Mouse (Mus musculus) liver, postnatal 0 days (tissue): Measurements from ENCODE around the gene Lgals1. TPM values are rescaled to one million over a fixed set of nuclear protein-coding genes. Genes with fewer than 3 reads are reported as not detected.
A peak's percentile ranks its signal among the peaks of the same experiment; 100 is the strongest.

Source experiments
- ATAC-seq: fragments of 200-750 bp; cut with Nextera tagmentation; 2 replicates; pipeline ENCODE4 v1.8.0; 2017; ENCODE audit warnings: mild to moderate bottlenecking, moderate library complexity
- DNase-seq: peaks from one replicate; pipeline ENCODE4 v3.0.0-alpha.2; 2016
- H3K27ac ChIP-seq: fragments of 300-500 bp; sonication (generic); 2 replicates; pipeline ENCODE4 v1.5.1; 2014; ENCODE audit warnings: antibody characterized with exemption, moderate library complexity, mild to moderate bottlenecking, low read depth
- H3K27me3 ChIP-seq: fragments of 300-500 bp; sonication (generic); 2 replicates; pipeline ENCODE4 v1.6.1; 2014; ENCODE audit warnings: low read length, control low read depth, mixed read lengths; ENCODE audit not compliant: insufficient read depth
- H3K36me3 ChIP-seq: fragments of 300-500 bp; sonication (generic); replicated peaks from 2 replicates; pipeline ENCODE4 v1.6.1; 2014; ENCODE audit warnings: mild to moderate bottlenecking, control low read depth, low read length, moderate library complexity, mixed read lengths; ENCODE audit not compliant: insufficient read depth
- H3K4me1 ChIP-seq: fragments of 300-500 bp; sonication (generic); 2 replicates; pipeline ENCODE4 v1.6.1; 2014; ENCODE audit warnings: antibody characterized with exemption, mild to moderate bottlenecking, control low read depth; ENCODE audit not compliant: insufficient read depth
- H3K4me2 ChIP-seq: fragments of 300-500 bp; sonication (generic); 2 replicates; pipeline ENCODE4 v1.6.1; 2014; ENCODE audit warnings: low read depth, mild to moderate bottlenecking, low read length, moderate library complexity, mixed read lengths
- H3K4me3 ChIP-seq: fragments of 300-500 bp; sonication (generic); 2 replicates; pipeline ENCODE4 v1.5.1; 2014; ENCODE audit warnings: low read depth, low read length
- H3K9ac ChIP-seq: fragments of 300-500 bp; sonication (generic); replicated peaks from 2 replicates; pipeline ENCODE4 v1.6.1; 2014; ENCODE audit warnings: mild to moderate bottlenecking, moderate library complexity
- H3K9me3 ChIP-seq: fragments of 300-500 bp; sonication (generic); 2 replicates; pipeline ENCODE4 v1.6.1; 2016; ENCODE audit warnings: mild to moderate bottlenecking, control low read depth, low read length, mixed read lengths
- CTCF ChIP-seq: sonication (generic); IDR thresholded peaks from 2 replicates; pipeline ENCODE4 v1.5.1; 2016; ENCODE audit warnings: antibody characterized with exemption, low read depth
- EP300 ChIP-seq: IDR thresholded peaks from 2 replicates; pipeline ENCODE4 v1.6.1; 2016; ENCODE audit warnings: antibody characterized with exemption, low read depth, mild to moderate bottlenecking
- WGBS: fragments of 180-500 bp; shearing (Covaris S2); extraction: QIAGEN DNeasy Blood & Tissue Kit; methylation state at CpG from one replicate; pipeline ENCODE4 v1.1.7; 2014; ENCODE audit not compliant: insufficient replicate concordance; 5-methylcytosine and 5-hydroxymethylcytosine counted together
- polyA plus RNA-seq: library from polyadenylated mRNA; unstranded; fragments of >200 nt; fragmentation: Nextera tagmentation; extraction: Ambion mirVana; gene quantifications from 2 replicates; pipeline ENCODE4 v1.2.1, GENCODE M21; 2015

The Lgals1 gene
- polyA plus RNA-seq, 1 experiment from 2014 or later = 102 TPM

GRCm38 (mm10) chr15:78903243-78903642 is 23.3 kb upstream of the Lgals1 start:
- TF ChIP-seq EP300 (no peak), CTCF (peak; percentile 97)
- Histone ChIP-seq H3K9me3 (no peaks in the 10 kb centered on the region), H3K9ac (peak overlapping the region; percentile 53; the same call in 1 of the 2 replicates), H3K36me3 (peaks cover 40% of the 10 kb centered on the region), H3K4me2 (peak overlapping the region; percentile 15; the same call in 1 of the 2 replicates), H3K4me3 (no peak overlapping the region), H3K4me1 (peaks cover 26% of the 10 kb centered on the region), H3K27ac (no peak overlapping the region), H3K27me3 (no peaks in the 10 kb centered on the region)
- peak; percentile 52 for ATAC-seq
- DNase-seq = peak; percentile 87
- 6% methylated on average over 2 of the region's 2 CpGs for WGBS

GRCm38 (mm10) chr15:78908399-78908798 is 18.1 kb upstream of the Lgals1 start:
- Histone ChIP-seq H3K4me2 (no peak overlapping the region), H3K36me3 (peaks cover 53% of the 10 kb centered on the region), H3K4me1 (no peaks in the 10 kb centered on the region), H3K4me3 (no peak overlapping the region), H3K27ac (no peak overlapping the region), H3K27me3 (no peaks in the 10 kb centered on the region), H3K9ac (no peak overlapping the region), H3K9me3 (no peaks in the 10 kb centered on the region)
- WGBS = 80% methylated on average over 7 of the region's 7 CpGs
- no peak for ATAC-seq
- TF ChIP-seq EP300 (no peak), CTCF (no peak)
- DNase-seq = no peak

DNA sequence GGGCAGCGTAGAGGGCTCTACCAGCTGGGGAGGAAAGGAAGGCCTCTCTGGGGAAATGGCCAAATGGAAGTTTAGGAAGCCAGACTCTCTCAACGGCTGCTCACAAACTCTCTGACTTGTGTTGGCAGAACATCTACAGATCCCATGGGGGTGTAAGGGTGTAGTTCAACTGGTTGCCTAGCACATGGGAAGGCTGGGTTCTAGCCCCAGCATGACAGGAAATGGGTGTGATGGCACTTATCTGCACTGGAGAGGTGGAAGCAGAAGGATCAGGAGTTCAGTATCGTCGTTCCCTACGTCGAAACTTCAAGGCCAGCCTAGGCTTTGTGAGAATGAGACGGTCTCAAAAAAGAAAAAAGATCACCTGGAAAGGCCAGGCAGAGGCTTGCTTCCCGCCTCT is 17.5 kb upstream of the Lgals1 start:
- no peak for ATAC-seq
- peaks cover 4% of the 10 kb centered on the region for H3K4me1 ChIP-seq
- H3K27me3 ChIP-seq = no peaks in the 10 kb centered on the region
- no peak for TF ChIP-seq CTCF
- no peak for TF ChIP-seq EP300
- H3K4me3 ChIP-seq = no peak overlapping the region
- peaks cover 53% of the 10 kb centered on the region for H3K36me3 ChIP-seq
- no peak for DNase-seq
- no peaks in the 10 kb centered on the region for H3K9me3 ChIP-seq
- 67% methylated on average over 8 of the region's 8 CpGs for WGBS
- no peak overlapping the region for H3K4me2 ChIP-seq
- H3K9ac ChIP-seq = no peak overlapping the region
- no peak overlapping the region for H3K27ac ChIP-seq

DNA sequence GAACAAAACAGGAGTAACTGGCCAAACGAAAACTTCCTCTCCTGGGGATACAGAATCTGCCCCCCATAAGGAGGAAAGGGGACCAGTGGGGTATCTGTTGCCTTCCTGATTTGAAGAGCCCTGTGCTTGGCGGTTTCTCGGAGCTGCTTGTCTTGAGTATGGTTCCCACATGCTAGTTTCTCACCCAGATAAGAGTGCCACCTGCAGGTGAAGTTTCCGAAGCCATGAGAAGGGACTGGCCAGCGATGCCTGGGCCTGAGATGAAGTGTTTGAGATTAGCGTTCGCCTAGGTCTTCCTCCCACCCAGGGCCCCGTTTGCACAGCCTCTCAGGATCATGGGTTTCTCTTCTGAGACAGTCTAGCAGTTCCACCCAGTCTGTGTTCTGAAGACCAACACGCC is 14.5 kb upstream of the Lgals1 start:
- TF ChIP-seq EP300 (no peak), CTCF (peak; percentile 69)
- peaks cover 33% of the 10 kb centered on the region for H3K36me3 ChIP-seq
- H3K4me3 ChIP-seq = no peak overlapping the region
- H3K9ac ChIP-seq = no peak overlapping the region
- ATAC-seq (no peak), DNase-seq (no peak)
- H3K4me1 ChIP-seq = peaks cover 23% of the 10 kb centered on the region
- H3K4me2 ChIP-seq = no peak overlapping the region
- H3K27ac ChIP-seq = no peak overlapping the region
- peaks cover 2% of the 10 kb centered on the region; the same call in 1 of the 2 replicates for H3K27me3 ChIP-seq
- no peaks in the 10 kb centered on the region for H3K9me3 ChIP-seq
- 39% methylated on average over 9 of the region's 9 CpGs for WGBS

- Histone ChIP-seq H3K9me3 (no peaks in the 10 kb centered on the region), H3K4me2 (peak within 1 kb of the TSS; percentile 96), H3K4me1 (peaks cover 23% of the 10 kb centered on the region), H3K36me3 (peaks cover 18% of the 10 kb centered on the region), H3K27me3 (peaks cover 2% of the 10 kb centered on the region; the same call in 1 of the 2 replicates), H3K27ac (peak within 1 kb of the TSS; percentile 34; the same call in 1 of the 2 replicates), H3K9ac (peak within 1 kb of the TSS; percentile 63), H3K4me3 (peak within 1 kb of the TSS; percentile 54)
- peak; percentile 90 for ATAC-seq
- TF ChIP-seq CTCF (no peak), EP300 (no peak)
- 1% methylated on average over 49 of the region's 51 CpGs for WGBS
- peak; percentile 93 for DNase-seq
Measured at GRCm38 (mm10) chr15:78913632-78914090, 12.9 kb upstream of the Lgals1 start, which contains the start of gene Pdxp. Gene Pdxp (plus strand): TSS chr15:78913919.

DNA sequence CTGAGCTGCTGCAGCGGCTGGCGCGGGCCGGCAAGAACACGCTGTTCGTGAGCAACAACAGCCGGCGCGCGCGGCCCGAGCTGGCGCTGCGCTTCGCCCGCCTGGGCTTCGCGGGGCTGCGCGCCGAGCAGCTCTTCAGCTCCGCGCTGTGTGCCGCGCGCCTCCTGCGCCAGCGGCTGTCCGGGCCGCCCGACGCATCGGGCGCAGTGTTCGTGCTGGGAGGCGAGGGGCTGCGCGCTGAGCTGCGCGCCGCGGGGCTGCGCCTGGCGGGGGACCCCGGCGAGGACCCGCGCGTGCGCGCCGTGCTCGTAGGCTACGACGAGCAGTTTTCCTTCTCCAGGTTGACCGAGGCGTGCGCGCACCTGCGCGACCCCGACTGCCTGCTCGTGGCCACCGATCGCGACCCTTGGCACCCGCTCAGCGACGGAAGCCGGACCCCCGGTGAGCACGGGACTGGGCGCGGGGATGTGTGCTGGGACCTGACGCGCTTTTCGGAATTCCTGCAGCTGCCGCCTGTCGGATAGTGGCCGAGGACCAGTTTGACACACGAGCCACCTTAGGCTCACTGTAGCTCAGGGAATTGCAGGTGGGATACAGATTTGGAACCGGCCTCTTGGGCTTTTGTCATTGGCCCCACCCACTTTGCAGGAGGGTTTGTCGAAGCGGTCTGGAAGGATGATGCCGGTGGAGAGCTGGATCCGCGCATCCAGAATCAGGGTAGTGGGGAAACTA is 12.3 kb upstream of the Lgals1 start:
- under 1% methylated on average over 42 of the region's 87 CpGs for WGBS
- peak overlapping the region; percentile 63 for H3K9ac ChIP-seq
- peak overlapping the region; percentile 54 for H3K4me3 ChIP-seq
- peak; percentile 65 for ATAC-seq
- H3K9me3 ChIP-seq = no peaks in the 10 kb centered on the region
- peaks cover 23% of the 10 kb centered on the region for H3K4me1 ChIP-seq
- TF ChIP-seq EP300 (no peak), CTCF (no peak)
- H3K36me3 ChIP-seq = peaks cover 15% of the 10 kb centered on the region; the same call in 1 of the 2 replicates
- peak overlapping the region; percentile 34; the same call in 1 of the 2 replicates for H3K27ac ChIP-seq
- H3K27me3 ChIP-seq = peaks cover 2% of the 10 kb centered on the region; the same call in 1 of the 2 replicates
- H3K4me2 ChIP-seq = peak overlapping the region; percentile 96
- DNase-seq = peak; percentile 59
